In the genomic region with DNA sequence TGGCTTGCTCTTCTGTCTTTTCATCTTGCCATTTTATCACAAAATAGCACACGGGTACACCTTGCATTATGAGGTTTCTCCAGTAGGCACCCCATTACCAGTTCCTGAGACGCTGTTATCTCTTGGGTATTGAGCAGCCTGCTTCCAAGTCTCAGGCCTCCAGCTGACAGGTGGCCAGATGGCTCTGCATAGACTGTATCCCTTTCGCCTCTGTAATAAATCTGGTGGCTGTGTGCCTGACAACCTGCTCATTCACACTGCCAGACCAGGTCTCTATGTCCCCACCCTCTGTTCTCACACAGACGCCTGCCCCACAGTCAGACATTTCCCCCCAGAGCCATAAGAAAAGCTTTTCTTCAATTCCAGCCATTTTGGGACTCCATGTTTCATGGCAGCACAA, we compare ENCODE assay signal across 20 mouse cellular contexts.
"Had no signal": no experiment of that assay in that cellular context is flagged by ENCODE, and none has a peak within 500 bp of the region (broad histone marks: within the 10 kb centered on the region; RNA-seq: fewer than 3 reads in every experiment).

No protein-coding gene starts in this region.

- H3K4me1 ChIP-seq: kidney, embryonic 15.5 days; limb, embryonic 10.5 days; liver, embryonic 12.5 days; liver, embryonic 15.5 days; lung, embryonic 15.5 days; megakaryocyte, embryonic 14.5 days had no signal

- H3K36me3 ChIP-seq: kidney, embryonic 15.5 days; limb, embryonic 10.5 days; limb, embryonic 13.5 days; liver, embryonic 12.5 days; liver, embryonic 15.5 days; lung, embryonic 15.5 days; midbrain, embryonic 12.5 days; neural tube, embryonic 13.5 days had no signal

- H3K4me2 ChIP-seq: kidney, embryonic 15.5 days; limb, embryonic 13.5 days; liver, embryonic 12.5 days; liver, embryonic 15.5 days; lung, embryonic 15.5 days; midbrain, embryonic 12.5 days; neural tube, embryonic 13.5 days had no signal

- H3K27me3 ChIP-seq: kidney, embryonic 15.5 days; limb, embryonic 13.5 days; liver, embryonic 12.5 days; liver, embryonic 15.5 days; lung, embryonic 15.5 days; megakaryocyte, embryonic 14.5 days; midbrain, embryonic 12.5 days; neural tube, embryonic 13.5 days had no signal

- DNase-seq: kidney, adult 8-10 months; kidney, postnatal 10 days; kidney, postnatal 36 days; layer of hippocampus, postnatal 36 days; liver; lung, adult 18-20 months; lung, postnatal 10 days; lung, postnatal 36 days; thymus, adult 18-20 months; thymus, postnatal 36 days had no signal

- H3K27ac ChIP-seq: kidney, embryonic 15.5 days; left cerebral cortex, adult 2 months; limb, embryonic 10.5 days; limb, embryonic 13.5 days; liver, embryonic 12.5 days; liver, embryonic 15.5 days; lung, embryonic 15.5 days; midbrain, embryonic 12.5 days; neural tube, embryonic 13.5 days had no signal

- H3K9ac ChIP-seq: kidney, embryonic 15.5 days; limb, embryonic 13.5 days; liver, embryonic 12.5 days; liver, embryonic 15.5 days; lung, embryonic 15.5 days; midbrain, embryonic 12.5 days; neural tube, embryonic 13.5 days had no signal

- ATAC-seq: liver, embryonic 12.5 days had no signal

- H3K9me3 ChIP-seq: kidney, embryonic 15.5 days; limb, embryonic 10.5 days; limb, embryonic 13.5 days; liver, embryonic 12.5 days; liver, embryonic 15.5 days; lung, embryonic 15.5 days; midbrain, embryonic 12.5 days had no signal

- H3K4me3 ChIP-seq: kidney, embryonic 15.5 days; left cerebral cortex, adult 2 months; limb, embryonic 10.5 days; limb, embryonic 13.5 days; liver, embryonic 12.5 days; liver, embryonic 15.5 days; lung, embryonic 15.5 days; megakaryocyte, embryonic 14.5 days; midbrain, embryonic 12.5 days; neural tube, embryonic 13.5 days had no signal
